Mouse (Mus musculus) lung, embryonic 14.5 days (tissue): ENCODE measurements around the gene Sos2. TPM values are rescaled to one million over a fixed set of nuclear protein-coding genes. Genes with fewer than 3 reads are reported as not detected.
A peak's percentile ranks its signal among the peaks of the same experiment; 100 is the strongest.
"Not testable (repeated sequence)": the region's sequence is repeated elsewhere in the genome, so short reads cannot be mapped to it uniquely, and the experiment has no call there.

Source experiments
- ATAC-seq: fragments of 200-750 bp; cut with Nextera tagmentation; 2 replicates; pipeline ENCODE4 v1.8.0; 2017; ENCODE audit warnings: mild to moderate bottlenecking, moderate TSS enrichment, moderate library complexity; ENCODE audit not compliant: insufficient read depth
- DNase-seq: peaks from one replicate; pipeline ENCODE4 v3.0.0-alpha.2; 2015
- H3K27ac ChIP-seq: fragments of 300-500 bp; sonication (generic); 2 replicates; pipeline ENCODE4 v1.5.1; 2014; ENCODE audit warnings: low read depth, mild to moderate bottlenecking, moderate library complexity
- H3K27me3 ChIP-seq: fragments of 300-500 bp; sonication (generic); 2 replicates; pipeline ENCODE4 v1.6.1; 2014; ENCODE audit warnings: low read length, control low read depth; ENCODE audit not compliant: insufficient read depth
- H3K36me3 ChIP-seq: fragments of 300-500 bp; sonication (generic); 2 replicates; pipeline ENCODE4 v1.6.1; 2014; ENCODE audit warnings: control low read depth; ENCODE audit not compliant: insufficient read depth
- H3K4me1 ChIP-seq: fragments of 300-500 bp; sonication (generic); 2 replicates; pipeline ENCODE4 v1.6.1; 2014; ENCODE audit warnings: antibody characterized with exemption, control low read depth; ENCODE audit not compliant: insufficient read depth
- H3K4me2 ChIP-seq: fragments of 300-500 bp; sonication (generic); 2 replicates; pipeline ENCODE4 v1.6.1; 2014; ENCODE audit warnings: mild to moderate bottlenecking
- H3K4me3 ChIP-seq: fragments of 300-500 bp; sonication (generic); 2 replicates; pipeline ENCODE4 v1.5.1; 2014; ENCODE audit warnings: low read depth, low read length
- H3K9ac ChIP-seq: fragments of 300-500 bp; sonication (generic); 2 replicates; pipeline ENCODE4 v1.6.1; 2014
- H3K9me3 ChIP-seq: fragments of 300-500 bp; sonication (generic); 2 replicates; pipeline ENCODE4 v1.6.1; 2016; ENCODE audit warnings: low read depth, low read length, control low read depth
- CTCF ChIP-seq: IDR thresholded peaks from 2 replicates; pipeline ENCODE4 v1.5.1; 2016; ENCODE audit warnings: antibody characterized with exemption, low read depth
- WGBS: fragments of 180-500 bp; shearing (Covaris S2); extraction: QIAGEN DNeasy Blood & Tissue Kit; methylation state at CpG from one replicate; pipeline ENCODE4 v1.1.7; 2014; 5-methylcytosine and 5-hydroxymethylcytosine counted together
- polyA plus RNA-seq: library from polyadenylated mRNA; unstranded; fragments of >200 nt; fragmentation: Nextera tagmentation; extraction: Ambion mirVana; gene quantifications from 2 replicates; pipeline ENCODE4 v1.2.1, GENCODE M21; 2014

Gene Sos2
- polyA plus RNA-seq, 1 experiment from 2014 or later = 13.0 TPM

GRCm38 (mm10) chr12:69573916-69574881, 107.5 kb downstream of the Sos2 start:
- peak; percentile 81 for TF ChIP-seq CTCF
- Histone ChIP-seq H3K4me3 (peak overlapping the region; percentile 28), H3K9ac (peak overlapping the region; percentile 41), H3K9me3 (no peaks in the 10 kb centered on the region), H3K4me2 (peak overlapping the region; percentile 63), H3K4me1 (no peaks in the 10 kb centered on the region), H3K27me3 (no peaks in the 10 kb centered on the region), H3K27ac (no peak overlapping the region), H3K36me3 (peaks cover 32% of the 10 kb centered on the region)
- 21% methylated on average over 17 of the region's 17 CpGs for WGBS
- peak; percentile 97 for DNase-seq
- ATAC-seq = peak; percentile 36; the same call in 1 of the 2 replicates

GRCm38 (mm10) chr12:69573271-69573670, 108.4 kb downstream of the Sos2 start:
- no peaks in the 10 kb centered on the region for H3K9me3 ChIP-seq
- WGBS = 82% methylated on average over 8 of the region's 8 CpGs

GRCm38 (mm10) chr12:69569926-69570325, 111.7 kb downstream of the Sos2 start:
- Histone ChIP-seq H3K27me3 (no peaks in the 10 kb centered on the region), H3K9me3 (no peaks in the 10 kb centered on the region), H3K27ac (no peak overlapping the region), H3K4me1 (no peaks in the 10 kb centered on the region), H3K36me3 (no peaks in the 10 kb centered on the region), H3K9ac (no peak overlapping the region), H3K4me3 (no peak overlapping the region), H3K4me2 (no peak overlapping the region)
- ATAC-seq (no peak), DNase-seq (no peak)
- WGBS = 89% methylated on average over 3 of the region's 3 CpGs
- TF ChIP-seq CTCF = no peak

More at GRCm38 (mm10) chr12:69573271-69573670, 108.4 kb downstream of the Sos2 start:
- no peaks in the 10 kb centered on the region for H3K27me3 ChIP-seq
- H3K4me2 ChIP-seq = no peak overlapping the region
- H3K9ac ChIP-seq = no peak overlapping the region
- H3K36me3 ChIP-seq = peaks cover 22% of the 10 kb centered on the region
- H3K4me1 ChIP-seq = no peaks in the 10 kb centered on the region
- no peak for TF ChIP-seq CTCF
- no peak overlapping the region for H3K4me3 ChIP-seq
- no peak for ATAC-seq
- H3K27ac ChIP-seq = no peak overlapping the region
- no peak for DNase-seq

- DNase-seq = no peak
- no peak for TF ChIP-seq CTCF
- H3K4me2 ChIP-seq = no peak overlapping the region
- no peaks in the 10 kb centered on the region for H3K4me1 ChIP-seq
- H3K27me3 ChIP-seq = no peaks in the 10 kb centered on the region
- no peaks in the 10 kb centered on the region for H3K9me3 ChIP-seq
- 60% methylated on average over 3 of the region's 3 CpGs for WGBS
- no peaks in the 10 kb centered on the region for H3K36me3 ChIP-seq
- no peak overlapping the region for H3K9ac ChIP-seq
- no peak overlapping the region for H3K4me3 ChIP-seq
- ATAC-seq = no peak
- H3K27ac ChIP-seq = no peak overlapping the region
Measured at GRCm38 (mm10) chr12:69568266-69568665, 113.4 kb downstream of the Sos2 start.

- not testable (repeated sequence) for H3K9ac ChIP-seq, H3K4me3 ChIP-seq, DNase-seq, H3K36me3 ChIP-seq, H3K27ac ChIP-seq, H3K9me3 ChIP-seq, H3K4me1 ChIP-seq, H3K27me3 ChIP-seq, H3K4me2 ChIP-seq, ATAC-seq
- 68% methylated on average over 6 of the region's 6 CpGs for WGBS
Measured at GRCm38 (mm10) chr12:69561006-69561405, 120.6 kb downstream of the Sos2 start.

- ATAC-seq (peak; percentile 38; the same call in 1 of the 2 replicates), DNase-seq (no peak)
- Histone ChIP-seq H3K4me2 (no peak overlapping the region), H3K9ac (no peak overlapping the region), H3K9me3 (no peaks in the 10 kb centered on the region; the same call in 1 of the 2 replicates), H3K4me3 (no peak overlapping the region), H3K4me1 (no peaks in the 10 kb centered on the region), H3K36me3 (no peaks in the 10 kb centered on the region), H3K27ac (no peak overlapping the region), H3K27me3 (no peaks in the 10 kb centered on the region)
- TF ChIP-seq CTCF = no peak
- WGBS = 56% methylated on average over 6 of the region's 6 CpGs
Measured at GRCm38 (mm10) chr12:69556221-69556861, 125.3 kb downstream of the Sos2 start.
